Mouse (Mus musculus) forebrain, embryonic 12.5 days (tissue): Measurements from ENCODE around the gene Myo1e. TPM values are rescaled to one million over a fixed set of nuclear protein-coding genes. Genes with fewer than 3 reads are reported as not detected.

Source experiments
- ATAC-seq: fragments of 200-750 bp; cut with Nextera tagmentation; 2 replicates; pipeline ENCODE4 v1.8.0; 2017; ENCODE audit warnings: moderate TSS enrichment; ENCODE audit not compliant: low FRiP score
- H3K27ac ChIP-seq: fragments of 300-500 bp; sonication (generic); 2 replicates; pipeline ENCODE4 v1.5.1; 2016; ENCODE audit warnings: mild to moderate bottlenecking
- H3K27me3 ChIP-seq: fragments of 300-500 bp; sonication (generic); 2 replicates; pipeline ENCODE4 v1.6.1; 2016; ENCODE audit warnings: mild to moderate bottlenecking
- H3K36me3 ChIP-seq: fragments of 300-500 bp; sonication (generic); replicated peaks from 2 replicates; pipeline ENCODE4 v1.6.1; 2016; ENCODE audit warnings: mild to moderate bottlenecking
- H3K4me1 ChIP-seq: fragments of 300-500 bp; sonication (generic); 2 replicates; pipeline ENCODE4 v1.6.1; 2016
- H3K4me2 ChIP-seq: fragments of 300-500 bp; sonication (generic); 2 replicates; pipeline ENCODE4 v1.6.1; 2016; ENCODE audit warnings: mild to moderate bottlenecking, moderate library complexity
- H3K4me3 ChIP-seq: fragments of 300-500 bp; sonication (generic); replicated peaks from 2 replicates; pipeline ENCODE4 v1.5.1; 2016; ENCODE audit warnings: mild to moderate bottlenecking
- H3K9ac ChIP-seq: fragments of 300-500 bp; sonication (generic); 2 replicates; pipeline ENCODE4 v1.6.1; 2016; ENCODE audit warnings: mild to moderate bottlenecking
- H3K9me3 ChIP-seq: fragments of 300-500 bp; sonication (generic); 2 replicates; pipeline ENCODE4 v1.6.1; 2016
- WGBS: fragments of 180-500 bp; shearing (Covaris S2); methylation state at CpG from one replicate; pipeline ENCODE4 v1.1.7; 2016; 5-methylcytosine and 5-hydroxymethylcytosine counted together
- polyA plus RNA-seq: library from polyadenylated mRNA; unstranded; fragments of >200 nt; fragmentation: Nextera tagmentation; extraction: Ambion mirVana; gene quantifications from 2 replicates; pipeline ENCODE4 v1.2.1, GENCODE M21; 2016

The Myo1e gene
- polyA plus RNA-seq, 1 experiment from 2014 or later = 10.3 TPM

GRCm38 (mm10) chr9:70389548-70389947 is 182.4 kb downstream of the Myo1e start:
- Histone ChIP-seq H3K27ac (no peak overlapping the region), H3K9me3 (no peaks in the 10 kb centered on the region), H3K27me3 (no peaks in the 10 kb centered on the region), H3K4me1 (no peaks in the 10 kb centered on the region), H3K9ac (no peak overlapping the region), H3K4me3 (no peak overlapping the region), H3K36me3 (no peaks in the 10 kb centered on the region), H3K4me2 (no peak overlapping the region)
- WGBS = 92% methylated on average over 3 of the region's 3 CpGs
- no peak for ATAC-seq

- no peaks in the 10 kb centered on the region for H3K27me3 ChIP-seq
- no peak for ATAC-seq
- H3K27ac ChIP-seq = no peak overlapping the region
- no peak overlapping the region for H3K4me3 ChIP-seq
- no peak overlapping the region for H3K9ac ChIP-seq
- 87% methylated on average over 5 of the region's 5 CpGs for WGBS
- H3K4me1 ChIP-seq = no peaks in the 10 kb centered on the region
- no peaks in the 10 kb centered on the region for H3K36me3 ChIP-seq
- H3K4me2 ChIP-seq = no peak overlapping the region
- no peaks in the 10 kb centered on the region for H3K9me3 ChIP-seq
Observed at GRCm38 (mm10) chr9:70391042-70391441, 183.9 kb downstream of the Myo1e start.

GRCm38 (mm10) chr9:70391660-70392562 is 184.8 kb downstream of the Myo1e start:
- Histone ChIP-seq H3K27me3 (no peaks in the 10 kb centered on the region), H3K4me3 (no peak overlapping the region), H3K4me1 (no peaks in the 10 kb centered on the region), H3K9ac (no peak overlapping the region), H3K4me2 (no peak overlapping the region), H3K27ac (no peak overlapping the region), H3K9me3 (no peaks in the 10 kb centered on the region), H3K36me3 (no peaks in the 10 kb centered on the region)
- WGBS = 82% methylated on average over 12 of the region's 12 CpGs
- ATAC-seq = no peak

- 30% methylated on average over 6 of the region's 6 CpGs for WGBS
- H3K9ac ChIP-seq = no peak overlapping the region
- no peaks in the 10 kb centered on the region for H3K27me3 ChIP-seq
- no peaks in the 10 kb centered on the region for H3K36me3 ChIP-seq
- H3K27ac ChIP-seq = no peak overlapping the region
- H3K4me2 ChIP-seq = no peak overlapping the region
- H3K4me1 ChIP-seq = no peaks in the 10 kb centered on the region
- H3K4me3 ChIP-seq = no peak overlapping the region
- peak; percentile 49; the same call in 1 of the 2 replicates for ATAC-seq
- H3K9me3 ChIP-seq = no peaks in the 10 kb centered on the region
Observed at GRCm38 (mm10) chr9:70392563-70392907, 185.4 kb downstream of the Myo1e start.

GRCm38 (mm10) chr9:70395617-70396016 is 188.5 kb downstream of the Myo1e start:
- H3K9me3 ChIP-seq = no peaks in the 10 kb centered on the region
- no peaks in the 10 kb centered on the region for H3K36me3 ChIP-seq
- no peak overlapping the region for H3K9ac ChIP-seq
- no peaks in the 10 kb centered on the region for H3K27me3 ChIP-seq
- no peak for ATAC-seq
- WGBS = 84% methylated on average over 12 of the region's 12 CpGs
- no peaks in the 10 kb centered on the region for H3K4me1 ChIP-seq
- H3K4me3 ChIP-seq = no peak overlapping the region
- no peak overlapping the region for H3K4me2 ChIP-seq
- H3K27ac ChIP-seq = no peak overlapping the region

- no peak overlapping the region for H3K9ac ChIP-seq
- no peaks in the 10 kb centered on the region for H3K4me1 ChIP-seq
- H3K4me3 ChIP-seq = no peak overlapping the region
- H3K4me2 ChIP-seq = no peak overlapping the region
- H3K36me3 ChIP-seq = no peaks in the 10 kb centered on the region
- H3K9me3 ChIP-seq = no peaks in the 10 kb centered on the region
- H3K27ac ChIP-seq = no peak overlapping the region
- 84% methylated on average over 2 of the region's 2 CpGs for WGBS
- ATAC-seq = no peak
- H3K27me3 ChIP-seq = no peaks in the 10 kb centered on the region
Observed at GRCm38 (mm10) chr9:70396083-70396482, 188.9 kb downstream of the Myo1e start.

- ATAC-seq = no peak
- Histone ChIP-seq H3K9me3 (no peaks in the 10 kb centered on the region), H3K4me2 (no peak overlapping the region), H3K27me3 (no peaks in the 10 kb centered on the region), H3K27ac (no peak overlapping the region), H3K4me1 (no peaks in the 10 kb centered on the region), H3K36me3 (peaks cover 8% of the 10 kb centered on the region), H3K4me3 (no peak overlapping the region), H3K9ac (no peak overlapping the region)
- 90% methylated on average over 8 of the region's 8 CpGs for WGBS
Observed at GRCm38 (mm10) chr9:70401937-70402539, 194.9 kb downstream of the Myo1e start.

GRCm38 (mm10) chr9:70406596-70406995 is 199.4 kb downstream of the Myo1e start:
- H3K9ac ChIP-seq = no peak overlapping the region
- H3K27ac ChIP-seq = no peak overlapping the region
- WGBS = 97% methylated on average over 3 of the region's 3 CpGs
- no peak overlapping the region for H3K4me2 ChIP-seq
- no peaks in the 10 kb centered on the region for H3K4me1 ChIP-seq
- H3K4me3 ChIP-seq = no peak overlapping the region
- no peak for ATAC-seq
- peaks cover 53% of the 10 kb centered on the region for H3K36me3 ChIP-seq
- H3K9me3 ChIP-seq = no peaks in the 10 kb centered on the region
- H3K27me3 ChIP-seq = no peaks in the 10 kb centered on the region

- Histone ChIP-seq H3K36me3 (peaks cover 75% of the 10 kb centered on the region), H3K9me3 (no peaks in the 10 kb centered on the region), H3K27me3 (no peaks in the 10 kb centered on the region), H3K9ac (no peak overlapping the region), H3K4me3 (no peak overlapping the region), H3K4me2 (no peak overlapping the region), H3K4me1 (no peaks in the 10 kb centered on the region), H3K27ac (no peak overlapping the region)
- 89% methylated on average over 3 of the region's 3 CpGs for WGBS
- ATAC-seq = no peak
Observed at GRCm38 (mm10) chr9:70408791-70409190, 201.6 kb downstream of the Myo1e start.

GRCm38 (mm10) chr9:70409743-70410142 is 202.6 kb downstream of the Myo1e start:
- no peaks in the 10 kb centered on the region for H3K27me3 ChIP-seq
- no peak overlapping the region for H3K9ac ChIP-seq
- 94% methylated on average over 8 of the region's 8 CpGs for WGBS
- H3K4me3 ChIP-seq = no peak overlapping the region
- peaks cover 83% of the 10 kb centered on the region for H3K36me3 ChIP-seq
- H3K4me2 ChIP-seq = no peak overlapping the region
- ATAC-seq = no peak
- no peak overlapping the region for H3K27ac ChIP-seq
- H3K9me3 ChIP-seq = no peaks in the 10 kb centered on the region
- H3K4me1 ChIP-seq = no peaks in the 10 kb centered on the region

GRCm38 (mm10) chr9:70410668-70411067 is 203.5 kb downstream of the Myo1e start:
- H3K9me3 ChIP-seq = no peaks in the 10 kb centered on the region
- no peak overlapping the region for H3K9ac ChIP-seq
- H3K27ac ChIP-seq = no peak overlapping the region
- no peak overlapping the region for H3K4me2 ChIP-seq
- H3K27me3 ChIP-seq = no peaks in the 10 kb centered on the region
- H3K4me3 ChIP-seq = no peak overlapping the region
- H3K4me1 ChIP-seq = no peaks in the 10 kb centered on the region
- H3K36me3 ChIP-seq = peaks cover 92% of the 10 kb centered on the region
- WGBS = 74% methylated on average over 11 of the region's 11 CpGs
- no peak for ATAC-seq

- H3K9ac ChIP-seq = no peak overlapping the region
- H3K27me3 ChIP-seq = no peaks in the 10 kb centered on the region
- no peaks in the 10 kb centered on the region for H3K4me1 ChIP-seq
- no peak overlapping the region for H3K4me3 ChIP-seq
- no peak overlapping the region for H3K27ac ChIP-seq
- no peaks in the 10 kb centered on the region for H3K9me3 ChIP-seq
- 92% methylated on average over 7 of the region's 7 CpGs for WGBS
- H3K4me2 ChIP-seq = no peak overlapping the region
- H3K36me3 ChIP-seq = peaks cover 94% of the 10 kb centered on the region
- no peak for ATAC-seq
Observed at GRCm38 (mm10) chr9:70413038-70413437, 205.9 kb downstream of the Myo1e start.

- Histone ChIP-seq H3K9me3 (no peaks in the 10 kb centered on the region), H3K9ac (no peak overlapping the region), H3K27me3 (no peaks in the 10 kb centered on the region), H3K4me3 (no peak overlapping the region), H3K4me2 (no peak overlapping the region), H3K4me1 (peaks cover 7% of the 10 kb centered on the region), H3K36me3 (peaks cover 69% of the 10 kb centered on the region), H3K27ac (no peak overlapping the region)
- no peak for ATAC-seq
- 85% methylated on average over 3 of the region's 3 CpGs for WGBS
Observed at GRCm38 (mm10) chr9:70416412-70416811, 209.3 kb downstream of the Myo1e start.
